9 mouse cellular contexts compared by ENCODE assay signal in genomic region chr9:41524591-41524990, GRCm38 (mm10).
DNase-seq lines count a peak whose midpoint lies in the region; ATAC-seq and TF ChIP-seq lines count a peak whose summit lies in the region.
"Had no signal": no experiment of that assay in that cellular context is flagged by ENCODE, and none has a peak within 500 bp of the region (broad histone marks: within the 10 kb centered on the region; RNA-seq: fewer than 3 reads in every experiment).

No protein-coding gene starts in this region.

- no peak for DNase-seq in kidney, adult 11 months
- DNase-seq in hindlimb bud, embryonic 11.5 days (ENCODE audit: extremely low spot score, low read depth, low spot score): peak; percentile 6
- peak; percentile 67 for DNase-seq in midbrain, postnatal 0 days (ENCODE audit: low spot score)
- no peak for DNase-seq in ovary, postnatal 36 days (ENCODE audit: low spot score)
- DNase-seq in spleen, postnatal 14 days (ENCODE audit: low spot score in 2 of 2): no peak
- DNase-seq in spleen, postnatal 10 days (ENCODE audit: low spot score in 2 of 2): no peak

- no peaks in the 10 kb centered on the region for H3K9me3 ChIP-seq in kidney, embryonic 15.5 days (replicated peaks)
- no peaks in the 10 kb centered on the region for H3K9me3 ChIP-seq in embryonic facial prominence, embryonic 15.5 days (replicated peaks)
- no peaks in the 10 kb centered on the region for H3K9me3 ChIP-seq in midbrain, postnatal 0 days (ENCODE audit: low read length)
- H3K9me3 ChIP-seq: liver, embryonic 15.5 days had no signal

- H3K9ac ChIP-seq in kidney, embryonic 15.5 days: no peak overlapping the region
- H3K9ac ChIP-seq in embryonic facial prominence, embryonic 15.5 days: no peak overlapping the region
- H3K9ac ChIP-seq in midbrain, postnatal 0 days (replicated peaks; ENCODE audit: low read length, poor library complexity, severe bottlenecking): 0 out of 2 replicates have a peak overlapping the region, but pooled peaks have one; percentile 24
- H3K9ac ChIP-seq: liver, embryonic 15.5 days had no signal

- no peak overlapping the region for H3K4me3 ChIP-seq in kidney, embryonic 15.5 days (replicated peaks)
- H3K4me3 ChIP-seq in embryonic facial prominence, embryonic 15.5 days (replicated peaks): no peak overlapping the region
- no peak overlapping the region for H3K4me3 ChIP-seq in midbrain, postnatal 0 days (ENCODE audit: low read depth, low read length)
- H3K4me3 ChIP-seq: liver, embryonic 15.5 days had no signal

- WGBS in kidney, embryonic 15.5 days: 66% methylated on average over 7 of the region's 7 CpGs
- WGBS in embryonic facial prominence, embryonic 15.5 days: 31% methylated on average over 7 of the region's 7 CpGs
- 34% methylated on average over 7 of the region's 7 CpGs for WGBS in midbrain, postnatal 0 days

- no peak for ATAC-seq in kidney, embryonic 15.5 days (replicated peaks; ENCODE audit: low FRiP score)
- ATAC-seq in embryonic facial prominence, embryonic 15.5 days (ENCODE audit: insufficient number of reproducible peaks, low FRiP score, low TSS enrichment, low read depth): no peak
- ATAC-seq in midbrain, postnatal 0 days (ENCODE audit: low FRiP score): peak; percentile 78

- H3K4me2 ChIP-seq in kidney, embryonic 15.5 days: no peak overlapping the region
- no peak overlapping the region for H3K4me2 ChIP-seq in embryonic facial prominence, embryonic 15.5 days (replicated peaks)
- H3K4me2 ChIP-seq in midbrain, postnatal 0 days (ENCODE audit: low read depth, low read length, poor library complexity, severe bottlenecking): no peak overlapping the region
- H3K4me2 ChIP-seq: liver, embryonic 15.5 days had no signal

- H3K27me3 ChIP-seq in kidney, embryonic 15.5 days: no peaks in the 10 kb centered on the region
- H3K27me3 ChIP-seq in embryonic facial prominence, embryonic 15.5 days: no peaks in the 10 kb centered on the region
- H3K27me3 ChIP-seq in midbrain, postnatal 0 days (ENCODE audit: insufficient read depth, low read length): no peaks in the 10 kb centered on the region
- H3K27me3 ChIP-seq: liver, embryonic 15.5 days had no signal

- peaks cover 19% of the 10 kb centered on the region for H3K4me1 ChIP-seq in kidney, embryonic 15.5 days
- peaks cover 33% of the 10 kb centered on the region for H3K4me1 ChIP-seq in embryonic facial prominence, embryonic 15.5 days
- H3K4me1 ChIP-seq in midbrain, postnatal 0 days (ENCODE audit: insufficient read depth, low read length): peaks cover 6% of the 10 kb centered on the region
- H3K4me1 ChIP-seq: liver, embryonic 15.5 days had no signal

- H3K27ac ChIP-seq in kidney, embryonic 15.5 days: 0 out of 2 replicates have a peak overlapping the region, but pooled peaks have one; percentile 45
- H3K27ac ChIP-seq in embryonic facial prominence, embryonic 15.5 days (replicated peaks): peak overlapping the region; percentile 84
- peak overlapping the region; percentile 77 for H3K27ac ChIP-seq in midbrain, postnatal 0 days (ENCODE audit: low read depth, low read length)
- H3K27ac ChIP-seq: liver, embryonic 15.5 days had no signal

- H3K36me3 ChIP-seq in kidney, embryonic 15.5 days: no peaks in the 10 kb centered on the region
- no peaks in the 10 kb centered on the region for H3K36me3 ChIP-seq in embryonic facial prominence, embryonic 15.5 days
- H3K36me3 ChIP-seq in midbrain, postnatal 0 days (ENCODE audit: insufficient read depth, low read length): no peaks in the 10 kb centered on the region
- H3K36me3 ChIP-seq: liver, embryonic 15.5 days had no signal

- no peak for TF ChIP-seq CTCF in midbrain, postnatal 0 days (IDR thresholded peaks at IDR 0.05)

Comparison
In these comparisons a context has a peak if more than half of its experiments do, and no peak if none do; other contexts are left out.
1. DNase-seq: peak in hindlimb bud, embryonic 11.5 days (single experiment) and midbrain, postnatal 0 days (single experiment); none in kidney, adult 11 months (single experiment), ovary, postnatal 36 days (single experiment), spleen, postnatal 14 days (0 of 2) and spleen, postnatal 10 days (0 of 2).
2. Peak in every context shown above with its lines, with median percentiles within 50 percentile points of each other: H3K27ac ChIP-seq.